Mouse (Mus musculus) brain, embryonic 18.5 days (tissue): ENCODE results near the gene Tmem63a.

Experiments used
- DNase-seq: peaks from one replicate; pipeline ENCODE4 v3.0.0-alpha.2; 2012; ENCODE audit warnings: low read depth, low spot score

Tmem63a gene

DNA sequence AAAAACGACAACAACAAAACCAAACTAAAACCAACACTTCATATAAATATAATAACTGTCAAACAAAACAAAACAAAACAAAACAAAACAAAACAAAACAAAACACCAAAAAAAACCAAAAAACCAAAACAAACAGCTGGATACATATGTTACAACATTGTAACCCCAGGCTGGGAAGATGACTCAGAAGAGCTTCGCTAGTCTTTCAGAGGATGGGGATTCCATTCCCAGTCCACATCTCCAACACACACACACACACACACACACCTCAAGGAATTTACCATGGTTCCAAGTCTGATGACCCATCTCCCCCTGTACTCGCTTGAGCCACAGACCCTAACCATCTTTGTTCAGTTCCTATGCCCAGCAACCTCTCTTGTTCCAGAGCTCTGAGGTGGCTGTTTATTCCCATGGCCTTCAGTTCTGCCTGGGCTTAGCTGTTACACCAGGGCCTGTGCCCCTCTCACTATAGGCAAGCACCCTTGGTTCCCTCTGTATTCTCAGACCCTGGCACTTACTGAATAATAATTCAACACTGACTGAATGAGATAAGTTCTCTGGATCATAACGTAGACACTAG is 67.0 kb downstream of the Tmem63a start:
- no peak for DNase-seq

DNA sequence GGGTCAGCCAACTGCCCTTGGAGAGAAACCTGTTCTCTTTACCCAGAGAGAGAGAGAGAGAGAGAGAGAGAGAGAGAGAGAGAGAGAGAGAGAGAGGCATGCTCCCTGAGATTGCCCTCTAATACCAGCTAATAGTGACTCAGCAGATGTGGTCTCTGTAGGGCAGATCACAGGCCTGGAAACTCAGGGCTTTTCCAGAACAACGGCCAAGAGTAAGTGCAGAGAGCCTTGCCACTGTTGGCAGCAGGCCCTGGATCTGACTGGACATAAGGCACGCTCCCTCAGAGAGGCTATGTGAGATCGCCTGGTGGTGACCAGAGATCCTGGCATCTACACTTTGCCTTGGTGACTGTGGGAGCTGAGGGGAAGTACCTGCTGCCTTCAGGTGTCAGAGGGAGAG is 67.6 kb downstream of the Tmem63a start:
- DNase-seq = no peak

DNA sequence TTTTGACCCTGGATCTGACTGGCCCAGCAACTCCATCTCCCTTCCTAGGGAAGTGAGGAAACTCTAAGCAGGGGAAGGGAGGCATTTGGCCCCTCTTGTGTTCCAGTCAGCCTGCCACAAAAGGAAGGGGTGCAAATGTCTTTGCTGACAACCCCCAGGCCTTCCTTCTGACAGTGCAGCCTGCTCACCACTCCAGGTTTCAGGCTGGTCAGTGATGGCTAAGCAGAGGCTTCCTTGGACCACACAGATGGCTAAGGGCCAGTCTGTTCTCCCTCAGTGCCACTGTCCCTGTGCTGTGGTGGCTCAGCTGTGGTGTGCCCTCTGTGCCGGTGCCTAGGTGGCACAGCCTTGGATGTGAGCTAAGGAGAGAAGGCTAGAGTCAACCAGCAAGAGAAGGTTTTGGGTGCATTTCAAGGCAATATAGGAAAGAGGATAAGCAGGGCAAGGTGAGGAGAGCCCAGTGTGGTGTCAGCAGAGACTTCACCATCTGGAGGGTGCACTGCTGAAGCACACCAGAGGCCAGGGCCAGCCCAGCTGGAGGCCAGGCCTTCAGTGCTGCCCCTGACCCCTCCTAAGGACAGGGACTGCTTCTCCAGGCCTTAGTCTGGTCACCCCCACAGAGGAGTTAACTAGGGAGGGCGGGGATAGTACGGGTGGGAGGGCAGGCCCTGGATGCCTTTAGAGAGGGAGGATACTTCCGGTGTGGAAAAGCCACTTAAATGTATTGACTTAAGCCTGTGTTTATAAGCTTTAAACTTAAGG is 68.2 kb downstream of the Tmem63a start:
- DNase-seq = no peak

- DNase-seq = no peak
These were observed 69.5 kb downstream of the Tmem63a start for GRCm38 (mm10) chr1:181011601-181012000.

DNA sequence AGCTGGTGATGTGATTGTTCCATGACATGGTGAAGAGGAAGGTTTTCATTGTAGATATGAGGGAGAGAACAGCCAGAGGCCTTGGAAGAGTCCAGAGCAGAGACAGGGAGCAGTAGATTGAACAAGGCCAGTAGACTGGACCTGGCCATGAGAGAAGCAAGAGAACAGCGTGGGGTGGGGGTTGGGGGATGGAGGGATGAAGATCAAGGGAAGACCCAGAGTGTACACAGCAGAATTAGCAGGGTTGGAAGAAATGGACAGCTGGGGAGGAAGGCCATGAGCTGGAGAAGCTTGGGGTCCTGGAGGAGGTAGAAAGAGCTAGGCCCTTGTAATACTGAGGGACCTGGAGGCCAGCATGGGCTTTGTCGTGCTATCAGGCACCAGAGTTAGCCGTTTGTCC is 70.3 kb downstream of the Tmem63a start:
- no peak for DNase-seq

- DNase-seq = no peak
These were observed 71.3 kb downstream of the Tmem63a start for GRCm38 (mm10) chr1:181013446-181013845.

GRCm38 (mm10) chr1:181014731-181015500 is 72.8 kb downstream of the Tmem63a start:
- no peak for DNase-seq

GRCm38 (mm10) chr1:181015558-181015957 is 73.4 kb downstream of the Tmem63a start:
- DNase-seq = no peak

GRCm38 (mm10) chr1:181016045-181016444 is 73.9 kb downstream of the Tmem63a start:
- DNase-seq = no peak

DNA sequence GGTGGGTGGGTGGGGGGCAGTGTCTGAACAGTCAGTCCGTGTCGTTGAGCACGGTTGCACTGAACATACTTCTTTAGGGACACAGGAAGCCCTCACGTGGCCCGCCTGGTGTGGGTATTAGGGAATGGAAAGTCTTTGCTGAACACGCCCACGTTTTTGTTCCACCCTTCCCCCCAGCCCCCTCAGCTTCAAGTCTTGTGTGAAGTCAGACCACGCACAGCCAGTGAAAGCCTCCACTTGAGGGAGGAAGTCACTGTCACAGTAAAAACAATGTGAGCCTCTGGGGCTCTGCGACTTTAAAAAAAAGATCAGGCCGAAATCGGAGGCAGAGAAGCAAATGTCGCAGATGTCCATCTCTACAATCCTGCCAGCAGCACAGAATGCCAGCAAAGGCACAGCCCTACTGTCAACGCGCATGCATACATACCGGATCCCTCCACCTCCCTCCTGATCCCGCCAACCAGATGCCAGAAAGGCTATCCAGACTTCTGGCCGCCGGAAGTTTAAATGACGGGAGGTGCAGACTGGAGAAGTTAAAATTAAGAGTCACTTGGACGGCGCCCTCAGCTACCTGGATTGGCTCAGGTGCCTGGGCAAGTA is 74.5 kb downstream of the Tmem63a start:
- peak; percentile 37 for DNase-seq

DNA sequence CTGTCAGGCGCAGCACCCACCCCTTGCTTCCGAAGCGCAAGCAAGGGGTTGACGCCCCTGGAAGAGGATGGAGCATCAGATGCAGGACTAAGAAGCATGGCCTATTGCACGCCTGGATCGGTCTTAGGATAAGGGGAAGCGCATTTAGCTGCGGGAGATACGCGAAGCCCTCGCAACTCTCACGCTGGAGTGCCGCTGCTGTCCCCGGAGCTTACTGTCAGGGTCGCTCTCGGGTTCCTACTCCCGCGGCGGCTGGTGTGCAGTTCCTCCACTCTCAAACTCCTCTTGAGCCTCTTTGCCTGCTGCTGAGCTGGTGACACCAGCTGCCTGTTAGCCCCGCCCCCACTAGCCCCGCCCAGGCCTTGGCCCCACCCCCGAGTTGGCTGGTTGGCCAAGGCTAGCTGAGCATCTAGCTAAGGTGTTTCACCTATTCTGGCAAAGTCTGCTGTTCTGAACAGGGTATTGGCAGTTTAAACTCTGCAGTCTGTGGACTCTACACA is 75.1 kb downstream of the Tmem63a start:
- peak; percentile 34 for DNase-seq

DNA sequence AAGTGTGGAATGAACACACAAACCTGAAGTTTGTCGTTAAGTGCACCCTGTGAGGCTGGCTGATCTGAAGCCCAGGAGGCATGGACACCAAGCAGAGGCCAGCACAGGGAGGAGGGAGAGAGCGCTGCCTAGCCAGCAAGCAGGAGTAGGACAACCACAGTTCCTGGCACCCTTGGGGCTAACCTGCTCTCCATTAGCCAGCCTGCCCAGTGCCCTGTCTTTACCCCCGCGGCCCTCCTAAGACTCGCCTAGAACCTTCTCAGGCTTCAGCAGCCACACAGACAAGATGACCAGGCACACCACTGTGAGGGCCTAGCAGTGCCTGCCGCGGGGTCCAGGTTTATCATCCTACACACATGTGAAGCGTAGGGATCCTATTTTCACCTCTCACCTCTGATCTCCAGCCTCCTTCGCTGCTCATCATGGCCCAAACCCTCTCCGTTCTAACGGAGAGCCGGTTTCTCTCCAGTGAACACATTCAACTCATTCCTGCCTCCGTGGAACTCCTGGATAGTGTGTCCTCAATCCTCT is 75.8 kb downstream of the Tmem63a start:
- no peak for DNase-seq

- no peak for DNase-seq
These were observed 78.8 kb downstream of the Tmem63a start, which contains the start of gene Ephx1 for GRCm38 (mm10) chr1:181020756-181021487. Gene Ephx1, minus strand, starts transcription at chr1:181020904.

DNA sequence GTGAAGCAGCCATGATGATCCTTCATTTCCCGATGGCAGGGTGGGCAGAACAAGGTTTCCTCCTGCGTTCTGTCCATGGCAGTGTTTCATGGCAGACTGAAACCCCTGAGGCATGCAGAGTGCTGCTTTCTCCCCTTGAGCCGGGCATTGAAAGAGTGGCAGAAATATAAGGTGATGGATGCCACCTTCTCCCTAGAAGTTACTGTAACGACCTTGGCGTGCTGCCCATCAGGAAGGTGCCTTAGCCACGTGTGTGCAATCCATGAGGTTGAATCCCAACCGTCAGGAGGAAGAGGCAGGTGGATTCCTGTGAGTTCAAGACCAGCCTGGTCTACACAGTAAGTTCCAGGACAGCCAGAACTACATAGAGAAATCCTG is 79.3 kb downstream of the Tmem63a start:
- no peak for DNase-seq

GRCm38 (mm10) chr1:181022265-181022664 is 80.1 kb downstream of the Tmem63a start:
- no peak for DNase-seq
